16 mouse cellular contexts compared by ENCODE assay signal in genomic region chr11:24132358-24132757, GRCm38 (mm10). TPM values are rescaled to one million over a fixed set of nuclear protein-coding genes. Genes with fewer than 3 reads are reported as not detected.
"Had no signal": no experiment of that assay in that cellular context is flagged by ENCODE, and none has a peak within 500 bp of the region (broad histone marks: within the 10 kb centered on the region; RNA-seq: fewer than 3 reads in every experiment).

No protein-coding gene starts in this region.

- H3K36me3 ChIP-seq: stomach, embryonic 15.5 days had no signal

- H3K27ac ChIP-seq: kidney, postnatal 0 days; limb, embryonic 13.5 days; midbrain, embryonic 13.5 days; stomach, embryonic 15.5 days had no signal

- H3K27me3 ChIP-seq: limb, embryonic 13.5 days; midbrain, embryonic 13.5 days; stomach, embryonic 15.5 days had no signal

- H3K4me2 ChIP-seq: limb, embryonic 13.5 days; midbrain, embryonic 13.5 days; stomach, embryonic 15.5 days had no signal

- H3K4me3 ChIP-seq: limb, embryonic 13.5 days; midbrain, embryonic 13.5 days; stomach, embryonic 15.5 days had no signal

- DNase-seq: kidney, adult 11 months; kidney, adult 9 months; kidney, postnatal 36 days; left cerebral cortex, postnatal 4 days; lung, adult 2 months had no signal

- H3K9ac ChIP-seq: limb, embryonic 13.5 days; midbrain, embryonic 13.5 days; stomach, embryonic 15.5 days had no signal

- ATAC-seq: lung, postnatal 0 days; midbrain, embryonic 13.5 days had no signal

- H3K9me3 ChIP-seq: limb, embryonic 13.5 days; midbrain, embryonic 13.5 days; stomach, embryonic 15.5 days had no signal

RNA-seq across cellular contexts. Expression of gene A830031A19Rik, which starts 57.5 kb away (rescaled TPM):
- total RNA-seq: megakaryocyte progenitor cell, adult 5-6 weeks; midbrain, postnatal 0 days had no signal
- polyA plus RNA-seq: intestine, embryonic 14.5 days; kidney, postnatal 0 days; limb, embryonic 13.5 days; lung, adult 2 months; lung, postnatal 0 days; midbrain, embryonic 13.5 days; midbrain, postnatal 0 days; neural tube, embryonic 14.5 days; stomach, embryonic 15.5 days; testis, adult 2 months; thymus, postnatal 0 days had no signal
